Mouse (Mus musculus) liver, embryonic 14.5 days (tissue): ENCODE results near the gene Agr3. TPM values are rescaled to one million over a fixed set of nuclear protein-coding genes. Genes with fewer than 3 reads are reported as not detected.

ENCODE experiments used
- ATAC-seq: fragments of 200-750 bp; cut with Nextera tagmentation; 2 replicates; pipeline ENCODE4 v1.8.0; 2017; ENCODE audit warnings: moderate number of reproducible peaks, mild to moderate bottlenecking, moderate library complexity; ENCODE audit not compliant: insufficient read depth
- DNase-seq, 3 experiments: peaks; one replicate each; pipeline ENCODE4 v3.0.0-alpha.2; 2012 to 2013; ENCODE audit warnings: low read depth in 3 of 3, low spot score in 3 of 3
- H3K27ac ChIP-seq: fragments of 300-500 bp; sonication (generic); 2 replicates; pipeline ENCODE4 v1.5.1; 2014; ENCODE audit warnings: moderate library complexity, mild to moderate bottlenecking, control low read depth, inconsistent platforms
- H3K27me3 ChIP-seq: fragments of 300-500 bp; sonication (generic); 2 replicates; pipeline ENCODE4 v1.6.1; 2014; ENCODE audit warnings: mild to moderate bottlenecking, low read length, moderate library complexity; ENCODE audit not compliant: control insufficient read depth, insufficient read depth
- H3K36me3 ChIP-seq: fragments of 300-500 bp; sonication (generic); replicated peaks from 2 replicates; pipeline ENCODE4 v1.6.1; 2014; ENCODE audit warnings: low read depth; ENCODE audit not compliant: control insufficient read depth, insufficient read depth
- H3K4me1 ChIP-seq, 2 experiments: fragments of 200-500 bp in 1 of 2; fragments of 300-500 bp in 1 of 2; sonication (generic) in 1 of 2; replicated peaks; 2 replicates each; pipeline ENCODE4 v1.6.1; 2012 to 2014; ENCODE audit warnings: antibody characterized with exemption in 1 of 2, inconsistent platforms in 1 of 2, low read length in 1 of 2; ENCODE audit not compliant: control insufficient read depth in 2 of 2, insufficient read depth in 2 of 2
- H3K4me2 ChIP-seq: fragments of 300-500 bp; sonication (generic); 2 replicates; pipeline ENCODE4 v1.6.1; 2014; ENCODE audit warnings: low read depth, mild to moderate bottlenecking, control low read depth, moderate library complexity
- H3K4me3 ChIP-seq, 2 experiments: fragments of 200-500 bp in 1 of 2; fragments of 300-500 bp in 1 of 2; sonication (generic) in 1 of 2; 2 replicates each; pipeline ENCODE4 v1.5.1; 2012 to 2014; ENCODE audit warnings: low read depth in 2 of 2, low read length in 2 of 2, mild to moderate bottlenecking in 2 of 2, control low read depth in 1 of 2, inconsistent platforms in 1 of 2, moderate library complexity in 1 of 2; ENCODE audit not compliant: insufficient read depth in 1 of 2
- H3K9ac ChIP-seq: fragments of 300-500 bp; sonication (generic); replicated peaks from 2 replicates; pipeline ENCODE4 v1.6.1; 2014; ENCODE audit warnings: mild to moderate bottlenecking, control low read depth, moderate library complexity
- H3K9me3 ChIP-seq: fragments of 300-500 bp; sonication (generic); 2 replicates; pipeline ENCODE4 v1.6.1; 2016; ENCODE audit warnings: low read length, mixed read lengths; ENCODE audit not compliant: control insufficient read depth
- CTCF ChIP-seq: IDR thresholded peaks from 2 replicates; pipeline ENCODE4 v1.5.1; 2016; ENCODE audit warnings: antibody characterized with exemption, low read depth, control low read depth
- EP300 ChIP-seq: IDR thresholded peaks from 2 replicates; pipeline ENCODE4 v1.6.1; 2016; ENCODE audit warnings: antibody characterized with exemption, low read depth
- WGBS: fragments of 180-500 bp; shearing (Covaris S2); extraction: QIAGEN DNeasy Blood & Tissue Kit; methylation state at CpG from one replicate; pipeline ENCODE4 v1.1.7; 2014; ENCODE audit not compliant: insufficient replicate concordance; 5-methylcytosine and 5-hydroxymethylcytosine counted together
- polyA plus RNA-seq, 2 experiments: library from polyadenylated mRNA; depleted of rRNA in 1 of 2; stranded (reverse) in 1 of 2; unstranded in 1 of 2; fragments of >200 nt; fragmentation: Nextera tagmentation in 1 of 2; extraction: Ambion mirVana in 1 of 2; gene quantifications; 2 replicates each; pipeline versions ENCODE4 v1.2.1 to v1.2.3; 2012 to 2014

Agr3 gene
- polyA plus RNA-seq, 2 experiments = not detected

DNA sequence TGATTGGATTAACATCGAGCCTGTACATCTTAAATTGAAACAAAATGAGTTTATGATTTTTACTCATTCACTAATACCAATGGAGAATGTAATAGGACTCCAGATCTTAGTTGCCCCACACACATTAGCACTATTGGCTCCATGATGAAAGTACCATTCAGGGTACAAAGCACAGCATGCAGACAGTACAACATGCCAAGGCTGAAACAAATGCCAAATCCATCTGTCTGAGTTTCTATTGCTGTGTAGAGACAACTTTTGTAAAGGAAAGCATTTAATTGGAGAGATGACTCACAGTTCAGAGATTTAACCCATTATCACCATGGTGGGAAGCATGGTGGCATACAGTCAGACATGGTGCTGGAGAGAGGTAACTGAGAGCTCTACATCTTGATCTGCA lies 7.4 kb upstream of the Agr3 start:
- Histone ChIP-seq H3K9me3 (no peaks in the 10 kb centered on the region), H3K27me3 (no peaks in the 10 kb centered on the region), H3K4me1 (no peaks in the 10 kb centered on the region), H3K4me3 (no peak overlapping the region), H3K36me3 (no peaks in the 10 kb centered on the region), H3K4me2 (no peak overlapping the region), H3K9ac (no peak overlapping the region), H3K27ac (no peak overlapping the region)
- no peak for ATAC-seq
- TF ChIP-seq CTCF (no peak), EP300 (no peak)
- no peak for DNase-seq
- 35% methylated on average over 1 of the region's 1 CpGs for WGBS

DNA sequence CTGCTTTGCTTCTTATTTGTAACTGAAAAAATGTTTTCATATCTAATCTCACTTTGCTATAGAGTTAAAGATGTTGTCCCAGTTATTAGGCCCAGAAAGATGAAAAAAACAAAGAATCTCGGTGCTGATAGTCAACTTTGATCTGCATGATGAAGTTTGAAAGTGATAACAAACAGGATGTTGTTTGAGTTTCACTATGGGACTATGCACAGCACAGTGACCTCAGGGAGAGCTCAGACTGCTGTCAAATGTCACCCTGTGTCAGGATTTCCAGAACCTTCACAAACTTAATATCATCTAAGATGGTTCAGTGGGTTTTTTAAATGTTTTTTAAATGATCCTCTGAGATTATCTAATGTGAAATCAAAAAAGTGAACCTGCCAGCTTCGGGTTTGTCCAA lies 2.4 kb downstream of the Agr3 start:
- TF ChIP-seq EP300 = no peak
- TF ChIP-seq CTCF = no peak
- DNase-seq (no peak), ATAC-seq (no peak)
- Histone ChIP-seq H3K4me1 (no peaks in the 10 kb centered on the region), H3K27ac (no peak overlapping the region), H3K4me3 (no peak overlapping the region), H3K4me2 (no peak overlapping the region), H3K9ac (no peak overlapping the region), H3K27me3 (no peaks in the 10 kb centered on the region), H3K36me3 (no peaks in the 10 kb centered on the region), H3K9me3 (no peaks in the 10 kb centered on the region)
- 28% methylated on average over 2 of the region's 2 CpGs for WGBS

GRCm38 (mm10) chr12:35932816-35933215 lies 7.4 kb downstream of the Agr3 start:
- no peaks in the 10 kb centered on the region for H3K36me3 ChIP-seq
- H3K4me2 ChIP-seq = no peak overlapping the region
- no peak overlapping the region for H3K9ac ChIP-seq
- no peak overlapping the region for H3K4me3 ChIP-seq
- ATAC-seq (no peak), DNase-seq (no peak)
- no peaks in the 10 kb centered on the region for H3K4me1 ChIP-seq
- TF ChIP-seq CTCF = no peak
- TF ChIP-seq EP300 = no peak
- H3K27ac ChIP-seq = no peak overlapping the region
- no peaks in the 10 kb centered on the region for H3K9me3 ChIP-seq
- H3K27me3 ChIP-seq = no peaks in the 10 kb centered on the region

DNA sequence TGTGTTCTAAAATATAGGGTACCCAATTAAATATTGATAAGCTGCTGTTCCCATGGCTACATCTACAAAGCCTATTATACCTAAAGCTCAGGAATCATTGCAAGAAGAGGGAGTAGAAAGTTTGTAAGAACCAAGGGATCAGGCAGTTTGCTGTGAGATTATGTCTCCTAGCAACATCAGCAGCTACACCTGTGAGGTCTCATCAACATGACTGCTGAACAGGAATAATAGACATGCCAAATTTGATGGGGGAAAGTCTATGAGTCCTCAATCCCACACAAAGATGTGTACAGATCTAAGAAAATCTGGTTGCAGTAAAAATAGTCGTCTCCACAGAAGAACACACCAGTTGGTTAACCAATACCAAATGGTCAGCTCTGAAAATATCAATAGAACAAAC lies 26.3 kb downstream of the Agr3 start:
- Histone ChIP-seq H3K9me3 (no peaks in the 10 kb centered on the region), H3K4me1 (no peaks in the 10 kb centered on the region), H3K27ac (no peak overlapping the region), H3K27me3 (no peaks in the 10 kb centered on the region), H3K9ac (no peak overlapping the region), H3K4me3 (no peak overlapping the region), H3K4me2 (no peak overlapping the region), H3K36me3 (no peaks in the 10 kb centered on the region)
- DNase-seq (no peak), ATAC-seq (no peak)
- TF ChIP-seq EP300 = no peak
- TF ChIP-seq CTCF = no peak
- WGBS = 49% methylated on average over 1 of the region's 1 CpGs

- Histone ChIP-seq H3K36me3 (no peaks in the 10 kb centered on the region), H3K4me2 (no peak overlapping the region), H3K4me3 (no peak overlapping the region), H3K4me1 (no peaks in the 10 kb centered on the region), H3K27me3 (no peaks in the 10 kb centered on the region), H3K27ac (no peak overlapping the region), H3K9ac (no peak overlapping the region), H3K9me3 (no peaks in the 10 kb centered on the region)
- WGBS = 39% methylated on average over 2 of the region's 2 CpGs
- TF ChIP-seq EP300 (no peak), CTCF (peak; percentile 41; the same call in 1 of the 2 replicates)
- DNase-seq (no peak), ATAC-seq (no peak)
These were observed 31.8 kb downstream of the Agr3 start for GRCm38 (mm10) chr12:35957235-35957634.
